Mouse (Mus musculus) hindbrain, embryonic 11.5 days (tissue): ENCODE measurements around the gene Hoxa11. TPM values are rescaled to one million over a fixed set of nuclear protein-coding genes. Genes with fewer than 3 reads are reported as not detected.
A peak's percentile ranks its signal among the peaks of the same experiment; 100 is the strongest.

Source experiments
- ATAC-seq: fragments of 200-750 bp; cut with Nextera tagmentation; 2 replicates; pipeline ENCODE4 v1.8.0; 2017; ENCODE audit warnings: mild to moderate bottlenecking, moderate TSS enrichment, moderate library complexity; ENCODE audit not compliant: low FRiP score
- DNase-seq: peaks from one replicate; pipeline ENCODE4 v3.0.0-alpha.2; 2015; ENCODE audit warnings: low spot score
- H3K27ac ChIP-seq: fragments of 300-500 bp; sonication (generic); 2 replicates; pipeline ENCODE4 v1.5.1; 2014; ENCODE audit warnings: mild to moderate bottlenecking, low read depth, low read length
- H3K27me3 ChIP-seq: fragments of 300-500 bp; sonication (generic); 2 replicates; pipeline ENCODE4 v1.6.1; 2014; ENCODE audit warnings: mild to moderate bottlenecking, low read length, moderate library complexity, mixed read lengths; ENCODE audit not compliant: control insufficient read depth, insufficient read depth
- H3K36me3 ChIP-seq: fragments of 300-500 bp; sonication (generic); 2 replicates; pipeline ENCODE4 v1.6.1; 2014; ENCODE audit warnings: mild to moderate bottlenecking, low read length, moderate library complexity, mixed read lengths; ENCODE audit not compliant: control insufficient read depth, insufficient read depth
- H3K4me1 ChIP-seq: fragments of 300-500 bp; sonication (generic); replicated peaks from 2 replicates; pipeline ENCODE4 v1.6.1; 2014; ENCODE audit warnings: low read length, mixed read lengths; ENCODE audit not compliant: control insufficient read depth, insufficient read depth
- H3K4me2 ChIP-seq: fragments of 300-500 bp; sonication (generic); replicated peaks from 2 replicates; pipeline ENCODE4 v1.6.1; 2014; ENCODE audit warnings: mild to moderate bottlenecking, low read depth, low read length
- H3K4me3 ChIP-seq: fragments of 300-500 bp; sonication (generic); 2 replicates; pipeline ENCODE4 v1.5.1; 2014; ENCODE audit warnings: low read depth, low read length
- H3K9ac ChIP-seq: fragments of 300-500 bp; sonication (generic); 2 replicates; pipeline ENCODE4 v1.6.1; 2014; ENCODE audit warnings: low read depth, low read length
- H3K9me3 ChIP-seq: fragments of 300-500 bp; sonication (generic); 2 replicates; pipeline ENCODE4 v1.6.1; 2016; ENCODE audit warnings: low read length; ENCODE audit not compliant: control insufficient read depth
- WGBS: fragments of 180-500 bp; shearing (Covaris S2); extraction: QIAGEN DNeasy Blood & Tissue Kit; methylation state at CpG from one replicate; pipeline ENCODE4 v1.1.7; 2014; 5-methylcytosine and 5-hydroxymethylcytosine counted together
- polyA plus RNA-seq: library from polyadenylated mRNA; unstranded; fragments of >200 nt; fragmentation: Nextera tagmentation; extraction: Ambion mirVana; gene quantifications from 2 replicates; pipeline ENCODE4 v1.2.1, GENCODE M21; 2014

The Hoxa11 gene
- polyA plus RNA-seq, 1 experiment from 2014 or later: not detected

DNA sequence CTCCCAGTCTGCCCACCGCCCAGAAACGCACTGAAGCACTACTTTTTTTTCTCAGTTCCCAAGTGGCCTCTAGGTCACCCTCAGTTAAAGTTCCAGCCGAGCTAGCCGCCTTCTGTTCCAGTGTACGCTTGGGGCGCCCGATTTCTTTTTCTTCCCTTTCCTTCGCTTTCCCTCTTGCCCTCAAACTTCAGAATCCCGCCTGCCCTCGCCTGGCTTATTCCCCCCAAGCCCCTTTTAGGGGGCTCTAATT, 42.6 kb downstream of the Hoxa11 start:
- no peaks in the 10 kb centered on the region for H3K4me1 ChIP-seq
- ATAC-seq (0 out of 2 replicates have a peak, but pooled peaks have one; percentile 16), DNase-seq (no peak)
- H3K4me2 ChIP-seq: peak overlapping the region; percentile 59
- H3K27ac ChIP-seq: peak overlapping the region; percentile 79
- no peaks in the 10 kb centered on the region for H3K36me3 ChIP-seq
- peak overlapping the region; percentile 56 for H3K4me3 ChIP-seq
- peaks cover 91% of the 10 kb centered on the region for H3K27me3 ChIP-seq
- peak overlapping the region; percentile 77 for H3K9ac ChIP-seq
- H3K9me3 ChIP-seq: no peaks in the 10 kb centered on the region
- 0% methylated on average over 10 of the region's 10 CpGs for WGBS

DNA sequence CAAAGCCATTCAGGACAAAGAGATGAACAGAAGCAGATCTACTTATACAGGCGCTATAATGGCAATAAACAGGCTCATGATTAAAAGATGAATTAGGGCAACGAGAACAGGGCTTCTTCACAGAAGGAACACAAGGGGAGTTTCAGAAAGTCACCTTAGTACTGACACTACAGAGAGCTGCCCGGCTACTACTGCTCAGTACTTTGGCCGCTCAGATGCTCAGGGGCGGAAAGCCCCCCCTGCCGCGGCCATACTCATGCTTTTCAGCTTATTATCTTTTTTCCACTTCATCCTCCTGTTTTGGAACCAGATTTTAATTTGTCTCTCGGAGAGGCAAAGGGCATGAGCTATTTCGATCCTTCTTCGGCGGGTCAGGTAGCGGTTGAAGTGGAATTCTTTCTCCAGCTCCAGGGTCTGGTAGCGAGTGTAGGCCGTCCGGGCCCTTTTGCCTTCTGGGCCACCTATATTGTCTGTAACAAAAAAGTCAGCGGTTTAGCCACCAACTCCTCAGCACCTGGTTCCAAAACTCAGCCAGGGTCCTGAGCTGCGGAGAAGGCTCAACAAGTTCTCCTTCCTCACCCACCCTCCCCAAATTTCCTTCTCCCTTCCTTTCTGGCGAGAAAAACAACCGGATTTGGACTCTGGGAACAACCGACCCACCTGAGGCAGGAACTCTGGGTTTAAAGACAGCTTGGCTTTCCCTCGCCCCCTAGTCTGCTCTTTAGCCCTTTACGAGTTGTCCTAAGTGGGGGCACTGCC, 43.1 kb downstream of the Hoxa11 start:
- peak overlapping the region; percentile 79 for H3K27ac ChIP-seq
- peak overlapping the region; percentile 77 for H3K9ac ChIP-seq

DNA sequence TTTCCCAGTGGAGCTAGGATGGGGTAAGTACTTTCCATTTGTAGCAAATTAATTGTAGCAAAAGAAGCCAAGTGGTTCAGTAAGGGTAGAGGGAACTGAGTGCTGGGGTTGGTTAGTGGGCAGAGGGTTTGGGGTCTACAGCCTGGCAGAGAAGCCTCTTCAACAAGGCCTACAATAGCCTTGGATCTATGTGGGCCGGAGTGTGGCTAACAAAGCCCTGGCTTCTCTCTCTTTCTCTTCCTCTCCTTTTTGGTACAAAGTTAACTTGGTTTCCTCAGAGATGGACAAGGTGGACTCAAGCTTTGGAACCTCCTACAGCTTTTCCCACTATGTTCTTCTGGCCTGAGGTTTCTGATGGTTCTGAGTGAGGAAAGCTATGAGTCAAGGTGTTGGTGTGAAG, 44.3 kb downstream of the Hoxa11 start:
- no peaks in the 10 kb centered on the region for H3K36me3 ChIP-seq
- H3K9ac ChIP-seq: no peak overlapping the region; the same call in 1 of the 2 replicates
- peak overlapping the region; percentile 56 for H3K4me3 ChIP-seq
- H3K27me3 ChIP-seq: peaks cover 87% of the 10 kb centered on the region
- no peaks in the 10 kb centered on the region for H3K9me3 ChIP-seq
- no peak for ATAC-seq
- WGBS: 13% methylated on average over 1 of the region's 1 CpGs
- no peak for DNase-seq
- H3K4me2 ChIP-seq: peak overlapping the region; percentile 3; the same call in 1 of the 2 replicates
- no peaks in the 10 kb centered on the region for H3K4me1 ChIP-seq
- H3K27ac ChIP-seq: peak overlapping the region; percentile 38

More for the DNA sequence above, 43.1 kb downstream of the Hoxa11 start:
- WGBS: under 1% methylated on average over 22 of the region's 22 CpGs
- Histone ChIP-seq H3K27me3 (peaks cover 90% of the 10 kb centered on the region), H3K9me3 (no peaks in the 10 kb centered on the region), H3K4me3 (peak overlapping the region; percentile 56), H3K4me1 (no peaks in the 10 kb centered on the region), H3K36me3 (no peaks in the 10 kb centered on the region), H3K4me2 (peak overlapping the region; percentile 59)
- ATAC-seq (no peak), DNase-seq (peak; percentile 63)

- H3K27ac ChIP-seq: peak overlapping the region; percentile 38
- peak overlapping the region; percentile 46; the same call in 1 of the 2 replicates for H3K9ac ChIP-seq
- peak overlapping the region; percentile 26 for H3K4me3 ChIP-seq
- no peaks in the 10 kb centered on the region for H3K36me3 ChIP-seq
- H3K27me3 ChIP-seq: peaks cover 84% of the 10 kb centered on the region
- ATAC-seq (no peak), DNase-seq (no peak)
- H3K4me1 ChIP-seq: no peaks in the 10 kb centered on the region
- peak overlapping the region; percentile 22; the same call in 1 of the 2 replicates for H3K4me2 ChIP-seq
- no peaks in the 10 kb centered on the region for H3K9me3 ChIP-seq
- 11% methylated on average over 10 of the region's 10 CpGs for WGBS
These were observed 44.8 kb downstream of the Hoxa11 start for GRCm38 (mm10) chr6:52200751-52201250.

GRCm38 (mm10) chr6:52200073-52200750, 45.4 kb downstream of the Hoxa11 start:
- Histone ChIP-seq H3K4me2 (peak overlapping the region; percentile 22), H3K4me1 (no peaks in the 10 kb centered on the region), H3K27ac (peak overlapping the region; percentile 59; the same call in 1 of the 2 replicates), H3K36me3 (no peaks in the 10 kb centered on the region), H3K9ac (peak overlapping the region; percentile 46; the same call in 1 of the 2 replicates), H3K27me3 (peaks cover 81% of the 10 kb centered on the region), H3K9me3 (no peaks in the 10 kb centered on the region), H3K4me3 (peak overlapping the region; percentile 26)
- DNase-seq (no peak), ATAC-seq (no peak)
- 1% methylated on average over 30 of the region's 30 CpGs for WGBS

GRCm38 (mm10) chr6:52197271-52197670, 48.3 kb downstream of the Hoxa11 start:
- ATAC-seq (peak; percentile 65; the same call in 1 of the 2 replicates), DNase-seq (peak; percentile 71)
- 0% methylated on average over 10 of the region's 10 CpGs for WGBS
- H3K4me3 ChIP-seq: 0 out of 2 replicates have a peak overlapping the region, but pooled peaks have one; percentile 2
- no peaks in the 10 kb centered on the region for H3K36me3 ChIP-seq
- H3K4me2 ChIP-seq: peak overlapping the region; percentile 8; the same call in 1 of the 2 replicates
- peak overlapping the region; percentile 42 for H3K27ac ChIP-seq
- H3K9me3 ChIP-seq: no peaks in the 10 kb centered on the region
- peaks cover 78% of the 10 kb centered on the region for H3K27me3 ChIP-seq
- no peak overlapping the region for H3K9ac ChIP-seq
- H3K4me1 ChIP-seq: no peaks in the 10 kb centered on the region

- H3K4me3 ChIP-seq: 0 out of 2 replicates have a peak overlapping the region, but pooled peaks have one; percentile 2
- ATAC-seq (no peak), DNase-seq (no peak)
- 1% methylated on average over 9 of the region's 9 CpGs for WGBS
- peaks cover 80% of the 10 kb centered on the region for H3K27me3 ChIP-seq
- H3K36me3 ChIP-seq: no peaks in the 10 kb centered on the region
- H3K27ac ChIP-seq: peak overlapping the region; percentile 18
- no peaks in the 10 kb centered on the region for H3K4me1 ChIP-seq
- H3K9me3 ChIP-seq: no peaks in the 10 kb centered on the region
- peak overlapping the region; percentile 8; the same call in 1 of the 2 replicates for H3K4me2 ChIP-seq
- H3K9ac ChIP-seq: no peak overlapping the region
These were observed 48.8 kb downstream of the Hoxa11 start for GRCm38 (mm10) chr6:52196811-52197210.

DNA sequence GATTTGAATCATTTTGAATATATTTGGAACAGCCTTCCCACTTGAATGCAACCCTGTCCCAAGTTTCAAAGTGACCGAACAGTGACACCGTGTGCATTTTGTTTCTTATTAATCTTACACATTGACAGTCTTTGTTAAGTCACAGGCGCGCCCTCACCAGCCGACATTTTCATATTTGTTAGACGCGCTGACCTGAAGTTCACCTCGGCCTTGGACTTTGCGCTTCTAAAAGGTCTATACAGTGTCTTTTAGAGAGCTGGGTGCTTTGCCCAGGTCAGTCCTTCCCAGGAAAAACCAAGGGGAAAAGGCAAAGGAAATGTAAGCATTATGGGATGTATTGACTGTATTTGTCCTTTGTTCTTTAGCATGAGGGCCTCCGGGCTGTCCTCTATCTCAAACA, 50.9 kb downstream of the Hoxa11 start:
- Histone ChIP-seq H3K9ac (no peak overlapping the region), H3K4me3 (0 out of 2 replicates have a peak overlapping the region, but pooled peaks have one; percentile 0), H3K4me1 (peaks cover 2% of the 10 kb centered on the region; the same call in 1 of the 2 replicates), H3K36me3 (no peaks in the 10 kb centered on the region), H3K4me2 (no peak overlapping the region), H3K9me3 (no peaks in the 10 kb centered on the region), H3K27ac (peak overlapping the region; percentile 76), H3K27me3 (peaks cover 76% of the 10 kb centered on the region)
- 3% methylated on average over 10 of the region's 10 CpGs for WGBS
- ATAC-seq (peak; percentile 31), DNase-seq (peak; percentile 73)
